Mouse (Mus musculus): ENCODE measurements around the gene Cfap97d2. TPM values are rescaled to one million over a fixed set of nuclear protein-coding genes. Genes with fewer than 3 reads are reported as not detected.
"Not testable (repeated sequence)": the region's sequence is repeated elsewhere in the genome, so short reads cannot be mapped to it uniquely, and the experiment has no call there.

Cfap97d2 gene
- polyA plus RNA-seq, 1 experiment, result 6.9 TPM

- TF ChIP-seq FLI1 (IDR thresholded peaks at IDR 0.05; ENCODE audit: low read length) (no peak), GATA1 (IDR thresholded peaks at IDR 0.05; ENCODE audit: borderline replicate concordance, low read length) (no peak)
- H3K9me3 ChIP-seq, result no peaks in the 10 kb centered on the region
Observed at GRCm38 (mm10) chr8:13725722-13726121, 20.0 kb downstream of the Cfap97d2 start.

GRCm38 (mm10) chr8:13727469-13728094 lies 21.9 kb downstream of the Cfap97d2 start:
- H3K36me3 ChIP-seq (replicated peaks; ENCODE audit: low read length), result no peaks in the 10 kb centered on the region
- TF ChIP-seq FLI1 (IDR thresholded peaks at IDR 0.05; ENCODE audit: low read length) (no peak), GATA1 (IDR thresholded peaks at IDR 0.05; ENCODE audit: borderline replicate concordance, low read length) (no peak)
- no peaks in the 10 kb centered on the region for H3K27me3 ChIP-seq (replicated peaks)
- peaks cover 32% of the 10 kb centered on the region for H3K4me1 ChIP-seq
- no peak overlapping the region for H3K4me3 ChIP-seq (replicated peaks)
- H3K9me3 ChIP-seq, result no peaks in the 10 kb centered on the region

More at GRCm38 (mm10) chr8:13725722-13726121, 20.0 kb downstream of the Cfap97d2 start:
- Histone ChIP-seq H3K4me1 (peaks cover 23% of the 10 kb centered on the region), H3K27me3 (replicated peaks) (no peaks in the 10 kb centered on the region), H3K4me3 (replicated peaks) (no peak overlapping the region), H3K36me3 (replicated peaks; ENCODE audit: low read length) (no peaks in the 10 kb centered on the region)

GRCm38 (mm10) chr8:13740323-13740770 lies 34.7 kb downstream of the Cfap97d2 start:
- TF ChIP-seq GATA1 (IDR thresholded peaks at IDR 0.05; ENCODE audit: borderline replicate concordance, low read length) (peak; percentile 97), FLI1 (IDR thresholded peaks at IDR 0.05; ENCODE audit: low read length) (peak; percentile 89)
- no peaks in the 10 kb centered on the region for H3K27me3 ChIP-seq (replicated peaks)

GRCm38 (mm10) chr8:13740817-13741613 lies 35.3 kb downstream of the Cfap97d2 start:
- H3K4me3 ChIP-seq (replicated peaks), result peak overlapping the region; percentile 86
- TF ChIP-seq GATA1 (IDR thresholded peaks at IDR 0.05; ENCODE audit: borderline replicate concordance, low read length), result no peak
- H3K4me1 ChIP-seq, result peaks cover 98% of the 10 kb centered on the region
- peaks cover 8% of the 10 kb centered on the region for H3K36me3 ChIP-seq (replicated peaks; ENCODE audit: low read length)
- H3K9me3 ChIP-seq, result no peaks in the 10 kb centered on the region
- H3K27me3 ChIP-seq (replicated peaks), result no peaks in the 10 kb centered on the region

More at GRCm38 (mm10) chr8:13740323-13740770, 34.7 kb downstream of the Cfap97d2 start:
- Histone ChIP-seq H3K4me3 (replicated peaks) (peak overlapping the region; percentile 86), H3K4me1 (peaks cover 98% of the 10 kb centered on the region), H3K36me3 (replicated peaks; ENCODE audit: low read length) (peaks cover 13% of the 10 kb centered on the region), H3K9me3 (no peaks in the 10 kb centered on the region)

- H3K36me3 ChIP-seq (replicated peaks; ENCODE audit: low read length), result peaks cover 15% of the 10 kb centered on the region
- peaks cover 15% of the 10 kb centered on the region for H3K9me3 ChIP-seq
- not testable (repeated sequence) for H3K27me3 ChIP-seq (replicated peaks); H3K4me3 ChIP-seq (replicated peaks)
- peaks cover 79% of the 10 kb centered on the region for H3K4me1 ChIP-seq
Observed at GRCm38 (mm10) chr8:13746212-13746611, 40.5 kb downstream of the Cfap97d2 start.

GRCm38 (mm10) chr8:13747626-13748025 lies 41.9 kb downstream of the Cfap97d2 start:
- Histone ChIP-seq H3K4me1 (peaks cover 76% of the 10 kb centered on the region), H3K9me3 (peaks cover 15% of the 10 kb centered on the region), H3K36me3 (replicated peaks; ENCODE audit: low read length) (peaks cover 15% of the 10 kb centered on the region), H3K4me3 (replicated peaks) (no peak overlapping the region), H3K27me3 (replicated peaks) (no peaks in the 10 kb centered on the region)
- TF ChIP-seq GATA1 (IDR thresholded peaks at IDR 0.05; ENCODE audit: borderline replicate concordance, low read length), result no peak
- no peak for TF ChIP-seq FLI1 (IDR thresholded peaks at IDR 0.05; ENCODE audit: low read length)

GRCm38 (mm10) chr8:13753680-13754079 lies 48.0 kb downstream of the Cfap97d2 start:
- peaks cover 65% of the 10 kb centered on the region for H3K4me1 ChIP-seq
- TF ChIP-seq GATA1 (IDR thresholded peaks at IDR 0.05; ENCODE audit: borderline replicate concordance, low read length), result no peak
- TF ChIP-seq FLI1 (IDR thresholded peaks at IDR 0.05; ENCODE audit: low read length), result no peak
- no peaks in the 10 kb centered on the region for H3K27me3 ChIP-seq (replicated peaks)
- peaks cover 14% of the 10 kb centered on the region for H3K9me3 ChIP-seq
- peaks cover 9% of the 10 kb centered on the region for H3K36me3 ChIP-seq (replicated peaks; ENCODE audit: low read length)
- H3K4me3 ChIP-seq (replicated peaks), result no peak overlapping the region

GRCm38 (mm10) chr8:13756480-13756879 lies 50.8 kb downstream of the Cfap97d2 start:
- H3K9me3 ChIP-seq, result no peaks in the 10 kb centered on the region
- H3K4me1 ChIP-seq, result peaks cover 61% of the 10 kb centered on the region
- peaks cover 16% of the 10 kb centered on the region for H3K36me3 ChIP-seq (replicated peaks; ENCODE audit: low read length)
- no peak for TF ChIP-seq GATA1 (IDR thresholded peaks at IDR 0.05; ENCODE audit: borderline replicate concordance, low read length)
- TF ChIP-seq FLI1 (IDR thresholded peaks at IDR 0.05; ENCODE audit: low read length), result no peak
- H3K27me3 ChIP-seq (replicated peaks), result no peaks in the 10 kb centered on the region
- no peak overlapping the region for H3K4me3 ChIP-seq (replicated peaks)

GRCm38 (mm10) chr8:13756982-13757804 lies 51.5 kb downstream of the Cfap97d2 start, which contains the start of gene Cdc16:
Gene Cdc16 (plus strand): TSS chr8:13757676.
- Histone ChIP-seq H3K4me3 (replicated peaks) (peak within 1 kb of the TSS; percentile 98), H3K4me1 (peaks cover 57% of the 10 kb centered on the region), H3K9me3 (no peaks in the 10 kb centered on the region), H3K36me3 (replicated peaks; ENCODE audit: low read length) (peaks cover 23% of the 10 kb centered on the region), H3K27me3 (replicated peaks) (no peaks in the 10 kb centered on the region)
- TF ChIP-seq FLI1 (IDR thresholded peaks at IDR 0.05; ENCODE audit: low read length) (no peak), GATA1 (IDR thresholded peaks at IDR 0.05; ENCODE audit: borderline replicate concordance, low read length) (no peak)

All from megakaryocyte, embryonic 14.5 days (primary cell).